Mouse (Mus musculus): ENCODE data around the gene Ctnnal1. TPM values are rescaled to one million over a fixed set of nuclear protein-coding genes. Genes with fewer than 3 reads are reported as not detected.

Ctnnal1 gene
- polyA plus RNA-seq, 1 experiment from 2014 or later = 16.7 TPM

GRCm38 (mm10) chr4:56845896-56846533 lies 19.0 kb downstream of the Ctnnal1 start:
- Histone ChIP-seq H3K4me2 (replicated peaks) (no peak overlapping the region), H3K36me3 (replicated peaks; ENCODE audit: control insufficient read depth, insufficient read depth) (peaks cover 24% of the 10 kb centered on the region), H3K4me3 (replicated peaks; ENCODE audit: low read length) (no peak overlapping the region), H3K27me3 (ENCODE audit: control insufficient read depth, insufficient read depth, low read length) (no peaks in the 10 kb centered on the region), H3K9ac (no peak overlapping the region), H3K27ac (no peak overlapping the region), H3K9me3 (ENCODE audit: control insufficient read depth, low read length) (0 out of 2 replicates have a peak, but pooled peaks cover 6% of the 10 kb centered on the region), H3K4me1 (replicated peaks; ENCODE audit: control insufficient read depth, insufficient read depth, low read length) (no peaks in the 10 kb centered on the region)
- DNase-seq (ENCODE audit: low spot score) (no peak), ATAC-seq (ENCODE audit: low FRiP score) (no peak)
- 68% methylated on average over 12 of the region's 12 CpGs for WGBS

- Histone ChIP-seq H3K4me2 (replicated peaks) (no peak overlapping the region), H3K9me3 (ENCODE audit: control insufficient read depth, low read length) (0 out of 2 replicates have a peak, but pooled peaks cover 6% of the 10 kb centered on the region), H3K4me1 (replicated peaks; ENCODE audit: control insufficient read depth, insufficient read depth, low read length) (no peaks in the 10 kb centered on the region), H3K9ac (no peak overlapping the region), H3K27me3 (ENCODE audit: control insufficient read depth, insufficient read depth, low read length) (no peaks in the 10 kb centered on the region), H3K27ac (no peak overlapping the region), H3K36me3 (replicated peaks; ENCODE audit: control insufficient read depth, insufficient read depth) (peaks cover 31% of the 10 kb centered on the region), H3K4me3 (replicated peaks; ENCODE audit: low read length) (no peak overlapping the region)
- no peak for DNase-seq (ENCODE audit: low spot score)
- ATAC-seq (ENCODE audit: low FRiP score) = no peak
- WGBS = 94% methylated on average over 4 of the region's 4 CpGs
Measured at GRCm38 (mm10) chr4:56844911-56845310, 20.1 kb downstream of the Ctnnal1 start.

GRCm38 (mm10) chr4:56843963-56844362 lies 21.0 kb downstream of the Ctnnal1 start:
- WGBS = 90% methylated on average over 2 of the region's 2 CpGs
- no peak for DNase-seq (ENCODE audit: low spot score)
- Histone ChIP-seq H3K4me2 (replicated peaks) (no peak overlapping the region), H3K27me3 (ENCODE audit: control insufficient read depth, insufficient read depth, low read length) (no peaks in the 10 kb centered on the region), H3K4me3 (replicated peaks; ENCODE audit: low read length) (no peak overlapping the region), H3K36me3 (replicated peaks; ENCODE audit: control insufficient read depth, insufficient read depth) (peaks cover 35% of the 10 kb centered on the region), H3K4me1 (replicated peaks; ENCODE audit: control insufficient read depth, insufficient read depth, low read length) (no peaks in the 10 kb centered on the region), H3K27ac (no peak overlapping the region), H3K9me3 (ENCODE audit: control insufficient read depth, low read length) (0 out of 2 replicates have a peak, but pooled peaks cover 6% of the 10 kb centered on the region), H3K9ac (no peak overlapping the region)
- ATAC-seq (ENCODE audit: low FRiP score) = no peak

GRCm38 (mm10) chr4:56842501-56842900 lies 22.5 kb downstream of the Ctnnal1 start:
- no peak overlapping the region for H3K4me2 ChIP-seq (replicated peaks)
- peaks cover 49% of the 10 kb centered on the region for H3K36me3 ChIP-seq (replicated peaks; ENCODE audit: control insufficient read depth, insufficient read depth)
- H3K4me3 ChIP-seq (replicated peaks; ENCODE audit: low read length) = no peak overlapping the region
- 0 out of 2 replicates have a peak, but pooled peaks cover 6% of the 10 kb centered on the region for H3K9me3 ChIP-seq (ENCODE audit: control insufficient read depth, low read length)
- H3K27me3 ChIP-seq (ENCODE audit: control insufficient read depth, insufficient read depth, low read length) = no peaks in the 10 kb centered on the region
- ATAC-seq (ENCODE audit: low FRiP score) (no peak), DNase-seq (ENCODE audit: low spot score) (no peak)
- 80% methylated on average over 7 of the region's 7 CpGs for WGBS
- no peak overlapping the region for H3K9ac ChIP-seq
- H3K4me1 ChIP-seq (replicated peaks; ENCODE audit: control insufficient read depth, insufficient read depth, low read length) = no peaks in the 10 kb centered on the region
- no peak overlapping the region for H3K27ac ChIP-seq

GRCm38 (mm10) chr4:56840297-56840696 lies 24.7 kb downstream of the Ctnnal1 start:
- Histone ChIP-seq H3K4me1 (replicated peaks; ENCODE audit: control insufficient read depth, insufficient read depth, low read length) (no peaks in the 10 kb centered on the region), H3K36me3 (replicated peaks; ENCODE audit: control insufficient read depth, insufficient read depth) (peaks cover 56% of the 10 kb centered on the region), H3K9ac (no peak overlapping the region), H3K27ac (no peak overlapping the region), H3K4me3 (replicated peaks; ENCODE audit: low read length) (no peak overlapping the region), H3K9me3 (ENCODE audit: control insufficient read depth, low read length) (0 out of 2 replicates have a peak, but pooled peaks cover 6% of the 10 kb centered on the region), H3K4me2 (replicated peaks) (no peak overlapping the region), H3K27me3 (ENCODE audit: control insufficient read depth, insufficient read depth, low read length) (no peaks in the 10 kb centered on the region)
- WGBS = 89% methylated on average over 3 of the region's 3 CpGs
- no peak for ATAC-seq (ENCODE audit: low FRiP score)
- no peak for DNase-seq (ENCODE audit: low spot score)

- H3K4me1 ChIP-seq (replicated peaks; ENCODE audit: control insufficient read depth, insufficient read depth, low read length) = no peaks in the 10 kb centered on the region
- H3K27ac ChIP-seq = no peak overlapping the region
- H3K9ac ChIP-seq = no peak overlapping the region
- 83% methylated on average over 6 of the region's 6 CpGs for WGBS
- H3K4me3 ChIP-seq (replicated peaks; ENCODE audit: low read length) = no peak overlapping the region
- H3K27me3 ChIP-seq (ENCODE audit: control insufficient read depth, insufficient read depth, low read length) = no peaks in the 10 kb centered on the region
- H3K36me3 ChIP-seq (replicated peaks; ENCODE audit: control insufficient read depth, insufficient read depth) = peaks cover 69% of the 10 kb centered on the region
- no peak overlapping the region for H3K4me2 ChIP-seq (replicated peaks)
- DNase-seq (ENCODE audit: low spot score) = no peak
- no peaks in the 10 kb centered on the region for H3K9me3 ChIP-seq (ENCODE audit: control insufficient read depth, low read length)
- ATAC-seq (ENCODE audit: low FRiP score) = no peak
Measured at GRCm38 (mm10) chr4:56837661-56838060, 27.3 kb downstream of the Ctnnal1 start.

GRCm38 (mm10) chr4:56831998-56832397 lies 33.0 kb downstream of the Ctnnal1 start:
- no peak overlapping the region for H3K4me3 ChIP-seq (replicated peaks; ENCODE audit: low read length)
- H3K36me3 ChIP-seq (replicated peaks; ENCODE audit: control insufficient read depth, insufficient read depth) = peaks cover 71% of the 10 kb centered on the region
- no peak overlapping the region for H3K9ac ChIP-seq
- no peak overlapping the region for H3K27ac ChIP-seq
- H3K9me3 ChIP-seq (ENCODE audit: control insufficient read depth, low read length) = no peaks in the 10 kb centered on the region
- 87% methylated on average over 7 of the region's 7 CpGs for WGBS
- no peaks in the 10 kb centered on the region for H3K27me3 ChIP-seq (ENCODE audit: control insufficient read depth, insufficient read depth, low read length)
- DNase-seq (ENCODE audit: low spot score) (no peak), ATAC-seq (ENCODE audit: low FRiP score) (no peak)
- H3K4me1 ChIP-seq (replicated peaks; ENCODE audit: control insufficient read depth, insufficient read depth, low read length) = no peaks in the 10 kb centered on the region
- no peak overlapping the region for H3K4me2 ChIP-seq (replicated peaks)

- no peaks in the 10 kb centered on the region for H3K4me1 ChIP-seq (replicated peaks; ENCODE audit: control insufficient read depth, insufficient read depth, low read length)
- ATAC-seq (ENCODE audit: low FRiP score) (no peak), DNase-seq (ENCODE audit: low spot score) (no peak)
- WGBS = 59% methylated on average over 13 of the region's 13 CpGs
- no peaks in the 10 kb centered on the region for H3K9me3 ChIP-seq (ENCODE audit: control insufficient read depth, low read length)
- H3K4me2 ChIP-seq (replicated peaks) = no peak overlapping the region
- H3K4me3 ChIP-seq (replicated peaks; ENCODE audit: low read length) = no peak overlapping the region
- H3K27me3 ChIP-seq (ENCODE audit: control insufficient read depth, insufficient read depth, low read length) = no peaks in the 10 kb centered on the region
- H3K27ac ChIP-seq = no peak overlapping the region
- no peak overlapping the region for H3K9ac ChIP-seq
- peaks cover 70% of the 10 kb centered on the region for H3K36me3 ChIP-seq (replicated peaks; ENCODE audit: control insufficient read depth, insufficient read depth)
Measured at GRCm38 (mm10) chr4:56831013-56831609, 33.9 kb downstream of the Ctnnal1 start.

GRCm38 (mm10) chr4:56829511-56829921 lies 35.5 kb downstream of the Ctnnal1 start:
- Histone ChIP-seq H3K4me1 (replicated peaks; ENCODE audit: control insufficient read depth, insufficient read depth, low read length) (no peaks in the 10 kb centered on the region), H3K9me3 (ENCODE audit: control insufficient read depth, low read length) (no peaks in the 10 kb centered on the region), H3K4me3 (replicated peaks; ENCODE audit: low read length) (no peak overlapping the region), H3K36me3 (replicated peaks; ENCODE audit: control insufficient read depth, insufficient read depth) (peaks cover 63% of the 10 kb centered on the region), H3K27me3 (ENCODE audit: control insufficient read depth, insufficient read depth, low read length) (no peaks in the 10 kb centered on the region), H3K27ac (no peak overlapping the region), H3K9ac (no peak overlapping the region), H3K4me2 (replicated peaks) (no peak overlapping the region)
- no peak for DNase-seq (ENCODE audit: low spot score)
- 47% methylated on average over 7 of the region's 7 CpGs for WGBS
- ATAC-seq (ENCODE audit: low FRiP score) = no peak
